Mouse (Mus musculus) thymus, adult 2 months (tissue): Measurements from ENCODE around the gene Grik5. TPM values are rescaled to one million over a fixed set of nuclear protein-coding genes. Genes with fewer than 3 reads are reported as not detected.

ENCODE experiments used
- DNase-seq: peaks from one replicate; pipeline ENCODE4 v3.0.0; 2021
- H3K27ac ChIP-seq: fragments of 200-500 bp; 2 replicates; pipeline ENCODE4 v1.5.1; 2012; ENCODE audit warnings: low read length, control low read depth; ENCODE audit not compliant: control insufficient read depth, insufficient read depth
- H3K27me3 ChIP-seq: fragments of 200-500 bp; 2 replicates; pipeline ENCODE4 v1.6.1; 2012; ENCODE audit warnings: mild to moderate bottlenecking, low read length, moderate library complexity, mixed read lengths; ENCODE audit not compliant: control insufficient read depth, insufficient read depth
- H3K36me3 ChIP-seq: fragments of 200-500 bp; 2 replicates; pipeline ENCODE4 v1.6.1; 2012; ENCODE audit warnings: mild to moderate bottlenecking, low read length, moderate library complexity; ENCODE audit not compliant: control insufficient read depth, insufficient read depth
- H3K4me1 ChIP-seq: fragments of 200-500 bp; replicated peaks from 2 replicates; pipeline ENCODE4 v1.6.1; 2012; ENCODE audit warnings: low read length; ENCODE audit not compliant: control insufficient read depth, insufficient read depth
- H3K4me3 ChIP-seq: fragments of 200-500 bp; 2 replicates; pipeline ENCODE4 v1.5.1; 2012; ENCODE audit warnings: mild to moderate bottlenecking, low read length, control low read depth, moderate library complexity; ENCODE audit not compliant: control insufficient read depth, insufficient read depth
- CTCF ChIP-seq: fragments of 200-500 bp; IDR thresholded peaks from 2 replicates; pipeline ENCODE4 v1.5.1; 2012; ENCODE audit warnings: mild to moderate bottlenecking, control low read depth, low read length, moderate library complexity, borderline replicate concordance; ENCODE audit not compliant: control insufficient read depth, poor library complexity, insufficient read depth; ENCODE audit errors: extremely low read depth
- POLR2A ChIP-seq: fragments of 200-500 bp; IDR thresholded peaks from 2 replicates; pipeline ENCODE4 v1.6.1; 2012; ENCODE audit warnings: mild to moderate bottlenecking, low read length, control low read depth, moderate library complexity; ENCODE audit not compliant: control insufficient read depth, poor library complexity, insufficient read depth; ENCODE audit errors: extremely low read depth
- WGBS: fragments of 180-500 bp; shearing (Covaris S2); methylation state at CpG from one replicate; pipeline ENCODE4 v1.1.7; 2018; 5-methylcytosine and 5-hydroxymethylcytosine counted together
- polyA plus RNA-seq: library from polyadenylated mRNA; depleted of rRNA; stranded (reverse); fragments of >200 nt; gene quantifications from 2 replicates; pipeline ENCODE4 v1.2.3, GENCODE M21; 2012

The Grik5 gene
- polyA plus RNA-seq, 1 experiment = 19.1 TPM

DNA sequence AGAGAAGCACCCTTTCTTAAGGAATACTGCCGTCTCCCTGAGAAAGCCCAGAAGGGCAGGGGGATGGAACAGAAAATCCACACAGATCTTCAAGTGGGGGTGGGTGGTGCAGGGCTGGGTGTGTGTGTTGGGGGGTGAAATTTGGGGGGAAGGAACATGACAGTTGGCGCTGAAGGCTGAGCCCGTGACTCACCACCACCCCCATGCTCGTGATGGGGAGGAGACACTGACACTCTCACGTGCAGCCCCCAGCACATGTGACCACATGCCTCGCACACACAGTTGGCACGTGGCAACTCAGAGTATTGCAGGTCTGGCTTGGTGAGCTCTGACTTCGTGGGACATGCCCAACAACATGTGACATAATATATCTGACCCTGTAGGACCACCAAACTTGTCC, 1.8 kb upstream of the Grik5 start:
- no peaks in the 10 kb centered on the region for H3K36me3 ChIP-seq
- H3K27ac ChIP-seq = no peak overlapping the region
- no peak for DNase-seq
- WGBS = 88% methylated on average over 8 of the region's 8 CpGs
- H3K27me3 ChIP-seq = no peaks in the 10 kb centered on the region; the same call in 1 of the 2 replicates
- no peak for TF ChIP-seq CTCF
- no peak for TF ChIP-seq POLR2A
- H3K4me1 ChIP-seq = peaks cover 16% of the 10 kb centered on the region
- H3K4me3 ChIP-seq = no peak overlapping the region

DNA sequence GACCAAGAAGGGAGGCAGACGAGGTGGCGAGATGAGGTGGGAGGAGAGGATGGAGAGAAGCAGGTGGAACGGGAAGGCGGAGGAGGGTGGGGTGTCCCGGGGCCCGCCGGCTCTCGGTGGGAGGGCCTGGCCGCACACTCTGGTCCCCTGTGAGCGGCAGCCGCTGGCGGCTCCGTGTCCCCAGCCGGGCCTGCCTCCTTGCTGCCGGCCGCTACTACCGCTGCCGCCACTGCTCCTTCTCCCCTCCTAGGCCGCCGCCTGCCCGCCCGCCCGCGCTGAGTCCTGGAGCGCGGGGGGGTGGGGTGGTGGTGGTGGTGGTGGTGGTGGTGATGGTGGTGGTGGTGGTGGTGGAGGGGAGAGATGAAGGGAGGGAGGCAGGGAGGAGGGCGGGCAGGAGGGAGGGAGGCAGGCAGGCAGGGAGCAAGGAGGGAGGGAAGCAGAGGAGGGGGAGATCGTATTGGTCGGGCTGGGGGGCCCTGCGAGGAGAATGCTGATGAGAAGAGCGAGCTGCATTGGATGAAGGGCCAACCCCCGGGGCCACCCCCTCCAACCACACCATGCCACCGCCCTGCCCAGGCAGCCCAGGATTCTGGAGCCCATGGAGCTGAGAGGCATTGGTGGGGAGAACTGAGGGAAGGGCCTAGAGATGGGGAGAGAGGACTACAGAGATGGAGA, 707 bp upstream of the Grik5 start:
- TF ChIP-seq CTCF (no peak), POLR2A (no peak)
- no peak overlapping the region for H3K27ac ChIP-seq
- peak overlapping the region; percentile 25 for H3K4me3 ChIP-seq
- no peaks in the 10 kb centered on the region; the same call in 1 of the 2 replicates for H3K27me3 ChIP-seq
- H3K4me1 ChIP-seq = peaks cover 12% of the 10 kb centered on the region
- 5% methylated on average over 32 of the region's 33 CpGs for WGBS
- DNase-seq = no peak
- no peaks in the 10 kb centered on the region for H3K36me3 ChIP-seq

DNA sequence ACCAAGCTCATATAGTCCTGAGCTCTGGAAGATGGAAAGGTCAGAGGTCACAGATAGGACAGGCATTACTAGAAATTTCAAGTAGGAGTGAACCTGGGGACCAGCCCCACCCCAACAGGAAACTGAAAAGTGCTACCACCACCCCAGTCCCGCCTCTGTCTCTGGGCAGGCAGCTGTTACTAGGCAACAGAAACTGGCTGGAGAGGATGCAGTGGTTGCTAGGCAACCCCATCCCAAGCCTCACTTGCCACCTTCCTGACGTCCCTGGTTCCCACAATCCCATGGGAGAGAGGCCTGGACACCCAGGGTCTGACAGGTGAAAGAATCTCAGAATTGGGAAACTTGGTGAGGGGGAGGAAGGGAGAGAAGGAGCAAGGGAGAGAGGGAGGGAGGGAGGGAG, 3.4 kb downstream of the Grik5 start:
- DNase-seq = no peak
- Histone ChIP-seq H3K36me3 (no peaks in the 10 kb centered on the region), H3K27ac (no peak overlapping the region), H3K4me3 (no peak overlapping the region), H3K27me3 (no peaks in the 10 kb centered on the region; the same call in 1 of the 2 replicates), H3K4me1 (peaks cover 8% of the 10 kb centered on the region)
- WGBS = 81% methylated on average over 2 of the region's 2 CpGs
- TF ChIP-seq POLR2A (no peak), CTCF (no peak)

DNA sequence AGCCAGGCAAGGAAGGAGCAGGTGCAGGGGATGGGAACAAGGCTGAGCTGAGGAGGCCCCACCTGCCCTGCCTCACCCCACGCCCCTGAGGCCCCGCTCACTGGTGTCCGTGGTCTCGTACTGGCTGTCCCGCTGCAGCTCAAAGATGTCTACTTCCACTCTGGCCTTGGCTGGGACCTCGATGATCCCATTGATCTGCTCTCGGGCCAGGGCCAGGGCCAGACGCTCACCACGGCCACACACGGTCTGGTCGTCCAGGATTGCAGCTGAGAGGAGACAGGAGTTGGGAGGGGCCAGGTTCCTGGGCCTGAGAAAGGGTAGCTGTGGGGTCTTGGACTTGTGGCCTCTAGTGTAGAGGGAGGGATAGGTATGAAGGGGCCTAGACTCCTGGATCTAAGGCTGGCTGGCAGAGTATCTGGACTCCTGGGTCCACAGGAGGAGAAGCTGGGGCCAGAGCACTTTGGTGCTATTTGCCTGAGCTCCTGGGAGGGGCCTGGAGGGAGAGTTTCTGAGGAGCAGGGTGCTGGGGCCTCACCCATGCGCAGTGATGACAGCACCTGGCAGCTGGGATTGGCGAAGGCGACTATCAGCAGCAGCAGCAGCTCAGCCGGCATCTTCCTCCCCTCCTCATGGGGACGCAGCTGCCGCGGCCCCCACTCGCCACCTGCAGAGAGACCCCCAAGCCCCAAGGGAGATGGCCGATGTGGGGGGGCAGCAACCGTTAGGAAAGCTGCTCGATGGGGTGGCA, 4.1 kb downstream of the Grik5 start:
- no peak for DNase-seq
- H3K4me1 ChIP-seq = peaks cover 6% of the 10 kb centered on the region

DNA sequence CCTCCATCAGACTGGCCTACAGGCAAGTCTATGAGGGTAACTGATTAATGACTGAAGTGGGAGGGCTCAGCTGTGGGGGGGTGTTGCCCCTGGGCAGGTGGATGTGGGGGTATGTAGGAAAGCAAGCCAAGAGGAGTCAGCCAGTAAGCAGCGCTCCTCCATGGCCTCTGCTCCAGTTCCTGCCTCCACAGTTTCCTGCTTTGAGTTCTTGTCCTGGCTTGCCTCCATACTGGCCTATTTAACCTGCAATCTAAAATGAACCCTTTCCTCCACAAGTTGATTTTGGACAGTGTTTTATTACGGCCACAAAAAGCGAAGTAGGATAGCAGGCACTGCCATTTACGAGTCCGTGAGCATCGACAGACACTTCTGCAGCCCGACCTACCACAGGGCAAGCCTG, 4.8 kb downstream of the Grik5 start:
- Histone ChIP-seq H3K27ac (no peak overlapping the region), H3K36me3 (no peaks in the 10 kb centered on the region), H3K27me3 (no peaks in the 10 kb centered on the region; the same call in 1 of the 2 replicates), H3K4me3 (no peak overlapping the region), H3K4me1 (no peaks in the 10 kb centered on the region)
- TF ChIP-seq POLR2A (no peak), CTCF (no peak)
- DNase-seq = no peak
- 93% methylated on average over 7 of the region's 7 CpGs for WGBS

More for the DNA sequence above, 4.1 kb downstream of the Grik5 start:
- Histone ChIP-seq H3K36me3 (no peaks in the 10 kb centered on the region), H3K27me3 (no peaks in the 10 kb centered on the region; the same call in 1 of the 2 replicates), H3K27ac (no peak overlapping the region), H3K4me3 (no peak overlapping the region)
- no peak for TF ChIP-seq POLR2A
- WGBS = 81% methylated on average over 22 of the region's 22 CpGs

DNA sequence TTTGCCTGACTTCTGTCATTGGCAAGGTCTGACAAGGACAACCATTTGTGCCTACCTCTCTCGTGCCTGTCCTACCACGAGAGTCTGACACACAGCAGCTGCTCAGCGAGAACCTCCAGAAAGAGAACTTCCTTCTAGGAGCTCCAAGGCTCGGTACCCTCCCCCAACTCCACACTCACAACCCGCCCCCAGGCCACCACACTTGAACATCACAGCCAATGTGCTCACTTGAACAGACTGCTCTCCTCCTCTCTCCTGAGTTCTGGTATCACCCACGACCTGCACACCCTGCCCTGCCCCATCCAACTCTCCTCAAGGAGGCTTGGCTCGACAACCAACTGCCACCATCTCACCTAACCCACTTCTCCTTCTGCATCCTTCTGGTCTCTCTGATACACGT, 8.2 kb downstream of the Grik5 start:
- no peak for DNase-seq
- Histone ChIP-seq H3K27me3 (no peaks in the 10 kb centered on the region), H3K4me1 (no peaks in the 10 kb centered on the region), H3K4me3 (no peak overlapping the region), H3K27ac (no peak overlapping the region), H3K36me3 (no peaks in the 10 kb centered on the region)
- WGBS = 48% methylated on average over 8 of the region's 8 CpGs
- TF ChIP-seq CTCF (no peak), POLR2A (no peak)
